Mouse (Mus musculus) ES-E14 (cell line): ENCODE measurements around the gene Sypl. TPM values are rescaled to one million over a fixed set of nuclear protein-coding genes. Genes with fewer than 3 reads are reported as not detected.
A peak's percentile ranks its signal among the peaks of the same experiment; 100 is the strongest.

Experiments
- DNase-seq: peaks from one replicate; pipeline ENCODE4 v3.0.0-alpha.2; 2013; ENCODE audit warnings: low read depth, low spot score
- H3K27ac ChIP-seq: 2 replicates; pipeline ENCODE4 v1.5.1; 2012; ENCODE audit warnings: low read depth, mild to moderate bottlenecking, low read length, moderate library complexity, mixed read lengths; ENCODE audit not compliant: poor library complexity, insufficient read depth, severe bottlenecking
- H3K36me3 ChIP-seq: 2 replicates; pipeline ENCODE4 v1.6.1; 2012; ENCODE audit warnings: mild to moderate bottlenecking, low read length, moderate library complexity, mixed read lengths; ENCODE audit not compliant: control insufficient read depth, poor library complexity, insufficient read depth, severe bottlenecking
- H3K4me1 ChIP-seq, 2 experiments: fragments of 150-350 bp in 1 of 2; sonication (generic) in 1 of 2; 2 replicates each; pipeline ENCODE4 v1.6.1; 2012; ENCODE audit warnings: low read length in 2 of 2, mild to moderate bottlenecking in 1 of 2, mixed read lengths in 1 of 2; ENCODE audit not compliant: control insufficient read depth in 2 of 2, insufficient read depth in 2 of 2, poor library complexity in 1 of 2
- H3K4me3 ChIP-seq, 2 experiments: fragments of 150-350 bp in 1 of 2; sonication (generic) in 1 of 2; 2 replicates each; pipeline ENCODE4 v1.5.1; 2012; ENCODE audit warnings: low read length in 2 of 2, low read depth in 1 of 2, mild to moderate bottlenecking in 1 of 2, mixed read lengths in 1 of 2; ENCODE audit not compliant: insufficient read depth in 1 of 2, poor library complexity in 1 of 2, severe bottlenecking in 1 of 2
- H3K9ac ChIP-seq: 2 replicates; pipeline ENCODE4 v1.6.1; 2012; ENCODE audit warnings: low read depth, mild to moderate bottlenecking, low read length, mixed read lengths; ENCODE audit not compliant: poor library complexity, insufficient read depth, severe bottlenecking
- H3K9me3 ChIP-seq: fragments of 150-350 bp; sonication (generic); 2 replicates; pipeline ENCODE4 v1.6.1; 2012; ENCODE audit warnings: low read depth, mild to moderate bottlenecking, low read length; ENCODE audit not compliant: control insufficient read depth, insufficient read depth
- CHD2 ChIP-seq: IDR thresholded peaks from 2 replicates; pipeline ENCODE4 v1.6.1; 2014; ENCODE audit warnings: mild to moderate bottlenecking, low read depth, low read length, inconsistent platforms
- HCFC1 ChIP-seq: IDR thresholded peaks from 2 replicates; pipeline ENCODE4 v1.6.1; 2012; ENCODE audit warnings: low read length, inconsistent platforms, borderline replicate concordance; ENCODE audit not compliant: insufficient read depth
- MAFK ChIP-seq: IDR thresholded peaks from 2 replicates; pipeline ENCODE4 v1.6.1; 2014; ENCODE audit warnings: mild to moderate bottlenecking, low read depth, low read length, inconsistent platforms; ENCODE audit not compliant: insufficient read depth
- ZC3H11A ChIP-seq: IDR thresholded peaks from 2 replicates; pipeline ENCODE4 v1.6.1; 2012; ENCODE audit warnings: low read depth, mild to moderate bottlenecking, inconsistent platforms, low read length, borderline replicate concordance
- ZNF384 ChIP-seq: IDR thresholded peaks from 2 replicates; pipeline ENCODE4 v1.6.1; 2012; ENCODE audit warnings: low read depth, low read length, inconsistent platforms
- in situ Hi-C, 2 experiments: fragments of 600-800 bp; cut with MboI; formaldehyde crosslinking; loops; one replicate each; pipeline ENCODE4 v1.15.1; 2025; ENCODE audit warnings: low sequenced_read_pairs in 2 of 2, inconsistent platforms in 1 of 2; ENCODE audit not compliant: unreplicated experiment in 2 of 2
- total RNA-seq: library from RNA; depleted of rRNA; stranded (reverse); fragments of 300-350 nt; gene quantifications from 2 replicates; pipeline ENCODE4 v1.2.3, GENCODE M21; 2012

Gene Sypl
- total RNA-seq, 1 experiment: 29.2 TPM

- in situ Hi-C loops: loop anchor here (10.0 kb wide), 1 partner anchor 104 kb away; no protein-coding TSS in a partner anchor
- Histone ChIP-seq H3K9ac (no peak overlapping the region), H3K4me1 (peaks cover 0 to 3% of the 10 kb centered on the region in 2 experiments; a peak in 1 of 4 replicates), H3K4me3 (no peak overlapping the region), H3K9me3 (no peaks in the 10 kb centered on the region), H3K36me3 (no peaks in the 10 kb centered on the region), H3K27ac (no peak overlapping the region)
- no peak for DNase-seq
- TF ChIP-seq CHD2 (no peak), MAFK (no peak), ZC3H11A (no peak), ZNF384 (no peak), HCFC1 (no peak)
These were observed 64.9 kb downstream of the Sypl start for GRCm38 (mm10) chr12:33018601-33019000.

- no peaks in the 10 kb centered on the region for H3K36me3 ChIP-seq
- H3K4me3 ChIP-seq: no peak overlapping the region
- H3K9me3 ChIP-seq: no peaks in the 10 kb centered on the region
- peaks cover 0 to 3% of the 10 kb centered on the region in 2 experiments; a peak in 1 of 4 replicates for H3K4me1 ChIP-seq
- no peak overlapping the region for H3K27ac ChIP-seq
- H3K9ac ChIP-seq: no peak overlapping the region
- TF ChIP-seq ZC3H11A: no peak
- TF ChIP-seq MAFK: peak; percentile 57; the same call in 1 of the 2 replicates
- no peak for TF ChIP-seq ZNF384
- no peak for TF ChIP-seq HCFC1
- TF ChIP-seq CHD2: no peak
- DNase-seq: no peak
- in situ Hi-C loops: no loop called here
These were observed 66.3 kb downstream of the Sypl start for GRCm38 (mm10) chr12:33020011-33020410.

GRCm38 (mm10) chr12:33021140-33021539 is 67.4 kb downstream of the Sypl start:
- Histone ChIP-seq H3K9me3 (no peaks in the 10 kb centered on the region), H3K4me1 (peaks cover 0 to 3% of the 10 kb centered on the region in 2 experiments; a peak in 1 of 4 replicates), H3K9ac (no peak overlapping the region), H3K27ac (no peak overlapping the region), H3K4me3 (no peak overlapping the region), H3K36me3 (no peaks in the 10 kb centered on the region)
- DNase-seq: no peak
- in situ Hi-C loops: no loop called here
- TF ChIP-seq CHD2 (no peak), MAFK (no peak), HCFC1 (no peak), ZC3H11A (no peak), ZNF384 (no peak)

- TF ChIP-seq ZC3H11A: no peak
- no peak for TF ChIP-seq MAFK
- no peak for TF ChIP-seq CHD2
- no peak for TF ChIP-seq HCFC1
- TF ChIP-seq ZNF384: no peak
- H3K9me3 ChIP-seq: no peaks in the 10 kb centered on the region
- H3K36me3 ChIP-seq: no peaks in the 10 kb centered on the region
- in situ Hi-C loops: no loop called here
- no peak for DNase-seq
- H3K4me3 ChIP-seq: no peak overlapping the region
- H3K27ac ChIP-seq: no peak overlapping the region
- peaks cover 0 to 3% of the 10 kb centered on the region in 2 experiments; a peak in 1 of 4 replicates for H3K4me1 ChIP-seq
- H3K9ac ChIP-seq: no peak overlapping the region
These were observed 68.1 kb downstream of the Sypl start for GRCm38 (mm10) chr12:33021751-33022150.

GRCm38 (mm10) chr12:33024524-33024923 is 70.8 kb downstream of the Sypl start:
- TF ChIP-seq HCFC1: no peak
- TF ChIP-seq MAFK: no peak
- TF ChIP-seq ZC3H11A: no peak
- TF ChIP-seq ZNF384: no peak
- no peak for TF ChIP-seq CHD2
- no peak for DNase-seq
- in situ Hi-C loops: no loop called here

More at GRCm38 (mm10) chr12:33024524-33024923, 70.8 kb downstream of the Sypl start:
- Histone ChIP-seq H3K9ac (no peak overlapping the region), H3K9me3 (no peaks in the 10 kb centered on the region), H3K4me3 (no peak overlapping the region), H3K27ac (no peak overlapping the region), H3K36me3 (no peaks in the 10 kb centered on the region), H3K4me1 (peaks cover 0 to 7% of the 10 kb centered on the region in 2 experiments; a peak in 2 of 4 replicates)
